Mouse (Mus musculus) layer of hippocampus, postnatal 36 days (tissue): ENCODE data around the gene Acadl. TPM values are rescaled to one million over a fixed set of nuclear protein-coding genes. Genes with fewer than 3 reads are reported as not detected.

Source experiments
- DNase-seq, 2 experiments: peaks; one replicate each; pipeline ENCODE4 v3.0.0; 2022
- total RNA-seq, 2 experiments: library from RNA; stranded (reverse); gene quantifications; 2 replicates each; pipeline ENCODE4 v1.2.3; 2021

The Acadl gene
- total RNA-seq, 2 experiments from 2014 or later: 32.3 to 34.2 TPM

DNA sequence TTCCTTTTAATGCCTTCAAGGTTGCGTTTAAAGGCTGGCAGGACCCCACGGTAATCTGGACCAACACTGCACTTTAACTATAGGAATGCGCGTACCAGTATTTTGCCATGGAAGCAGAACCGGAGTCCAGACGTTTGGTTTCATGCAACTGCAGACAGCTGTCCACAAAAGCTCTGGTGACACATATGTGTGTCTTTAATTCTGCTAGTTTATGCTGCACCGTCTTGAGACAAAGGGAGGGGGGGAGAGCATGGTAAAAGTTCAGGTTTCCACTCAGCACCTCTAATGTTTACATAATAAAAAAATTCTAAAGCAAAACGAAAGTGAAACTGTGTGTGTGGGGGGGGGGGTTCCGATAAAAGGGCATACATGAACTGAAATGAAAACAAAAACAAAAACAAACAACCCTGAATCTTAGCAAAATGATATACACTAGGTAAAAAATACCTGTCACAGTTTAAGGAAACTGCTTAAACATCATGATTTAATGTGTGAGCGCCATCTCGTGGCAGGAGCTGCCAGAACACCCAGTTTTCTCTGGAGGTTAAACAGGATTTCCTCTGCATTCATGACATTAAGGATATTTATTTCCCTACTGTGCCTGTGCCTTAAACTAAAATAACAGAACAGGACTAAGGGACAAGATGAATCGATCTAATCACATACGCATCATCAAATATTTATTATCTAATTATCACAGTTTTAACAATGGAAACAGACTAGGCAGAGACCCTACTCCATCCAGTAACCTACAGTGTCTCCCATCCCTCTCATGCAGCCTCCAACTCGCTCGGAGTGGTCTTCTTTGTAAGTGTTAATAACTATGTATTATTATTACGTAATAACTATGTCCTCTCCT, 24.7 kb downstream of the Acadl start:
- peak; percentile 55 to 56 for DNase-seq

- DNase-seq: no peak
Observed at GRCm38 (mm10) chr1:66837207-66837606, 25.9 kb downstream of the Acadl start.

GRCm38 (mm10) chr1:66832636-66833165, 30.4 kb downstream of the Acadl start:
- no peak for DNase-seq

DNA sequence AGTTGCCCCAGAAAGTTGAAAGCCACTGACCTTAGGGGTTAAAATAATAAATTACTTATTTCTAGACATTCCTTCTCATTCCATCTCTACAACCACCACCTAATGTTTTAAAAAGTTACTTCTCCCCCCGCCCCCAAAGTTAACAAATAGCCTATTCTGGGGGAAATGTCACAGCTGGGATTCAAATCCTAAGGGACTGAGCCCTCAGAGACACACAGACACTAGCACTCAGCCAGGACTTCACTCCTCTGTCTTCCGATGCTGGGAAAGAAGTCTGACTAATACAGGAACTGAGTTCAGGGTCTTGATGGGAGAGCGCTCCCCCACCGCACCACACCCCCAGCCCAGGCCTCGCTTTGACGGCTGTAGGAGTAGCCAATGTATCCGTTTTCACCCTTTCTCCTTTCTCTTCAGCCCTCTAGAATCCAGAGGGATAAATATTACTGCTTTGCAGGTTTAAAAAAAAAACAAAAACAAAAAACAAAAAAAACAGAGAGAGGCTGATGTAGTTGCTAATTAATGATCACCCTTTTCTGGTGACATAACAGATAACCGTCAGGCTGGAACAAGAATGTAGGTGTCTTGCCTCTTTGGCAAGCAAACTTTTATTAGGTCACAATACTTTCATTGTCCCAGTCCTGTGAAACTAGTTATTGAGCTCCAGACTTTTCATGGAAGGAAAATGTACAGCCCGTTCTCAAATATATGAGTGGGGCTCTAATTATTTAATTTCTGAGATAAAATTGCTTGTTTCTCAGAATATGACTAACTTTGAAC, 31.1 kb downstream of the Acadl start:
- no peak for DNase-seq

DNA sequence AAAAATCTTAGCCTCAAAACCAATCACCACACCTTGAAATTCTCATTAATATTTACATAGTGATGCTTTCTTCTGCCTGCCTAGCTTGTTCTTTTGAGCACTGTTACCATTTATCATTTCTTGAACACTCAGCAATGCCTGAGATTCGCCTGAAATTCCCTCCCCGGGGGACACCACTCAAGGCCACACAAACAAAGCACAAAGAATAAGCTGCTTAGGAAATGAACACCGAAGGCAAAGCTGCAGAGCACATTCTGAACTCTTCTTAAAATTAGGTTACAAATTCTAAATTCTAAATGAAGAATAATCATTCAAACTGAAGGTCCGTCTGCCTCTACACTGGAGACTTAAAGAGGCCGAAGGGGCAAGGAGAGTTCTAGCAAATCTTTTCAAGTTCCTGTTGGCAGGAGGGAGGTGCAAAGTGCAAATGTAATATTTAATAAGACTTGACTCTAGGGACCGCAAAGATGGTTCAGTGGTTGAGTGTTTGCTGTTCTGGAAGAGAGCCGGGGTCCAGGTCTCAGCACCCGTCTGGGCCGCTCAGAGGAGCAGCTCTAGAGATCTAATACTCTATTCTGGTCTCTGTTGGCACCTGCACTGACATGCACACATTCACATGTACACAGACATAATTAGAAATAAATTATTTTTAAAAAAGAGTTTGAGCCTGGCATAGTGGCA, 33.5 kb downstream of the Acadl start:
- DNase-seq: no peak

GRCm38 (mm10) chr1:66821966-66822365, 41.1 kb downstream of the Acadl start:
- DNase-seq: no peak

- no peak for DNase-seq
Observed at GRCm38 (mm10) chr1:66820241-66820640, 42.8 kb downstream of the Acadl start.

DNA sequence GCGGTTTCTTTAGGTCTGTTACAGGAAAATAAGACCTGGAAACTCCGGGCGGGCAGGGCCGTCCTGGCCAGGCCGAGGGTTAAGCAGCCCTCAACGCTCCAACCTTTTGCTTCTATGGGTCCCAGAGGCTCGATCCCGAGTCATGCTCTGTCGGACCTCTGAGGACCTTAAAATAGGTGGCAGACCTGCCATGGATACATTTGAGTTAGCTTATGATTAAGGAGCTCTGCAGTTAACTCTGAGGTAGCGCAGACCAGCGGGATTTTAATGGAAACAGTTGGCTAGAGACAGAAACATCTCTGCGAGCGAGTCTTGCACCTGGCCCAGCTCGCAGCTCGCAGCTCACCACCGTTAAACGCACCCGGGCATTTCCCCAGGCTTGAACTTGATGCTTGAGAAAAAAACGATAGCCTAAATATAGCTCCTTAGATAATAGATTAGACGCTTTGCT, 45.2 kb downstream of the Acadl start:
- DNase-seq: no peak

DNA sequence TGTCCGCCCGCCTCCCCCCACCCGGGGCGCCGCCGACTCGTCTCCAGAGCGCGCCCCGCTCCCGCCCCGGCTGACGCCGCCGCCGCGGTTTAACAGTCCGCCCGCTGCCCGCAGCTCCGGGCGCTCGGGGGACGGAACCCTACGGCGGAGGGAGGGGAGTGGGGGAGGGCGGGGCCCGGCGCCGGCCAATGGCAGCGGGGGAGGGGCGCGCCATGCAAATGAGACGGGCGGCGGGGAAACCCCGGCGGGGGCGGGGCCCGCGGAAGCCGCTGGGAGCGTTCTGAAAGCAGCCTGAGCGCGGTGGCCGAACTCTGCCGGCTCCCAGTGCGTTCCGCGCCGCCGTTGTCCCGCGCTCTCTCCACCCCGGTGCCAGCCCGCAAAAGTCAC, 45.6 kb downstream of the Acadl start, which contains the start of gene Kansl1l:
Gene Kansl1l, minus strand, starts transcription at position 110 of the 387 bp plus-strand sequence.
- DNase-seq: peak; percentile 90 to 91

DNA sequence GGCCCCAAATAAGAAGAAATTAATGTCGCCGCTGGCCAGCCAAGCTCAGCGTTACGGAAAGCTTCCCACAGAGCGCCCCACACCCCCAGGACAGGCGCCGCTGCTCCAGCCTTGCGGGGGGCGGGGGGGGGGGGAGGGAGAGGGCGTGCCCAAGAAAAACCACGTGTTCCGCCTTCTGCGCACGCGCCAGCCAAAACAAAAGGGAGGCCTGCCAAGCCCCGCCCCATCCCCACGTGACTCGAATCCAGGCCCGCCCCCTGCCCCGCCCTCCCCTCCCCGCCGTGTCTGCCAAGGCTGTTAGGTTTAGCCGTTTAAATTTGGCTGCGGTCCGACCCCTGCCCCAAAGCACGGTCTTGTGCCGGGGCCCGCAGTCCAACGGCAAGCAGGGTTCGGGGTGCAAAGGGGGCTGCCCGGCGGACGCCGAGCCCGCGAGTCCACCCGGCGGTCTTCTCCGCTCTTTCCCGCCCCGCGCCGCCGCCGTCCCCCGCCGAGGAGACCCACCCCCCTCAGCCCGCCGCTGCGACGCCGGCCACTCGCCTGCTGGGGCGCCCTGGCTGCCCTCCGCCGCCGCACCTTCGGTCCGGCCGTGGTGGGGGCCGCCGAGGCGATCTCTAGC, 46.1 kb downstream of the Acadl start:
- peak; percentile 94 to 95 for DNase-seq

DNA sequence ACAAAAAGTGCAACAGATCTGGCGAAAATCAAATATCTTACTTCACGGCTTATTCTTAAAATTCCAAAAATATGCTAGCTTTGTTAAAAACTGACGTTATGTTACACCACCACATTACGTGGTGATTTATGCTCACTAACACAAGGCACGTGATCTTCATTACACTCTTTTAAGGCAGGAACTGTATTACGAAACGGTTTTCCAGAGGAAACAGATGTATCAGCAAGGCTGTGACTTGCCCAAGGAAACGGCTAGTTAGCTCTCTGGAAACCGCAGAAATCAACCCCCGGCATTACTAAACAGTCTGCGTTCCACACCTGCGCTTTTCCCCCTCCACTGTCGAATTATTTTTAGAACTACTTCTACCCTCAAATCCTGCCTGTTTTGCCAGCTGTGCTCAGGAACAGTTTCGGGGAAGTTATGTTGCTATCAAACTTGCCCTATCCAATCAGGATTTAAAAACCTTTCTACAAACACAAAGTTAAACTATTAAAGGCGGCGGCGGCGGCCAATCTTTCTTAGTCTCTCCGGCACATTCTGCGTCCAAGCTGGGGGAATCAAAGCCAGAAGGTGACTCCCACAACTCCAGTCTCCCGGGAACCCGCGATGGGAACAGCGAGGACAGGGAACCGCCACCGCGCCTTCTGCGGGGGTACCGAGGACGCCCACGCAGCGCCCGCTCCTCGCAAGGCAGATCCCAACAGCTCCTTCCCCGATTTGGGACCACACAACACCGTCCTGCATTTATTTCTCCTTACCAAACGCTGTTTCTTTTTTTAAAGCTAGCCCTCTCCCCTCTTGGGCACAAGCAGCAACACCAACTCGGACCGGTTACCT, 46.9 kb downstream of the Acadl start:
- peak; percentile 80 to 83 for DNase-seq

- no peak for DNase-seq
Observed at GRCm38 (mm10) chr1:66814756-66815155, 48.3 kb downstream of the Acadl start.

DNA sequence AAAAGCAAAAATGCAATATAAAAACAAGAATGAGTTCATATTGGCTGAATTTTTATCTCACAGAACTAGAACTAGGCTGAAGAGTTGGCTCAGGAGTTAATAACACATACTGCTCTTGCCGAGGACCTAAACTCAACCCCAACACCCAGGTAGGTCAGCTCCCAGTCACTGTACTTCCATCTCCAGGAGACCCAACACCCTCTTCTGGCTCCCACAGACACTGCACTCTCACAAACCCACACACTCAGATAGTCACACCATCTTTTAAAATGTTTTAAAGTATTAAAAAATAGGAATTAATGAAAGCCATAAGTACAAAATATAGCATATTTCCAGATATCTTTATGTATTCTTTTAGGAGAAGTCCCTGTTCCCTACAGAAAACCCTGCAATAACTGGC, 49.9 kb downstream of the Acadl start:
- no peak for DNase-seq

- no peak for DNase-seq
Observed at GRCm38 (mm10) chr1:66806821-66807220, 56.3 kb downstream of the Acadl start.

DNA sequence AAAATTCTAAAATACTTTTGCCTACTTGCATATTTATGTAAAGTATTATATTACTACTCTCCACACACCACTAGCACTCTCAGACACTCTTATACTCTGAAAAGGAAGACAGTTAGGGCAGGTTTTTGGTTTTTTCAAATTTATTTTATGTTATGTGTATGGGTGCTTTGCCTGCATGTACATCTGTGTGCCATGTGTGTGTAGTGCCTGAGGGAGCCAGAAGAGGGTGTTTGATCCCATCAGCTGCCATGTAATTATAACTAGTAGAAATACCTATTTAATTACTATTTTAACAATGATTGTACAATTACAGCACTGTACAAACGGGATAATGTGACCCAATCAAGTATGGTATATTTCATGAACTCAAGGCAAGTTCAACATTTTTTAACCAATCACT, 57.7 kb downstream of the Acadl start:
- no peak for DNase-seq

GRCm38 (mm10) chr1:66804710-66805109, 58.4 kb downstream of the Acadl start:
- DNase-seq: no peak

DNA sequence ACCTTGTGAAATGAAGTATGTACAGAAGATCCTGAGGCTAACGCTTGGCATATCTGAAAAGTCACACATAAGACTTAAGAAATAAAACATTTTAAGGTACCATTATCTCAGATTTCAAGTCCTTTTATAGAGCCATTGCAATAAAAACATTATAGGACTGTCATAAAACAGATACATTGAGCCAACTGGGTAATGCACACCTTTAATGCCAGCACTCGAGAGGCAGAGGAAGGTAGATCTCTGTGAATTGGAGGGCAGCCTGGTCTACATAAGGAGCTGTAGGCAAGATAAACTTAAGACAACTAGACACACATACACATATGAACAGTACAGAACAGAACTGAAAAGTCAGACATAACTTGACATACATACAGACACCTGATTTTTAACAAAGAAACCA, 65.1 kb downstream of the Acadl start:
- DNase-seq: no peak

DNA sequence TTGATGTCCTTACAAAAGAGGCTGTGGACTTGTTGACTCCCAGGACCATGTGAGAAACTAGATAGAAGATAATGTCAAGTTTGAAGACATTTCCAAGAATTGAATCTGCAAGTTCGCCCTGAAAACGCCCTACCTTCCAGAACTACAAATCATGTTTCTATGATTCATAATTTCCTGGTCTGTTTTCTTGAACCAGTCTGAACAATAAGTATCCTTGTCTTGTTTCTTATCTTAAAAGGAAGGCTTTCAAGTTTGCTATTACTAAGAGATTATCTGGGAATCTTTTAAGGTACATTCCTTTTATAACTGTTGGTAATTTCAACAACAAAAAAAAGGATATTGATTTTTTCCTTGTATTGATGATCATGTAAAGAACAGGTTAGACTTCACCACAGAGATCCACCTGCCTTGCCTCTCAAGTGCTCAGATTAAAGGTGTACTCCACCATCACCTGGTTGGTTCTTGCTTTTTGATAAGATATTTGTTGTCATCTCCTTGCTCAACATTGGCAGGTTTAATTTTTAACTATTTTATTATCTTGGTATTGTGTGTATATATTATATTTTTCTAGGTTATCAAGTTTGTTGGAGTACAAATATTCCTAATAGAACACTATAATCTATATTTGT, 70.1 kb downstream of the Acadl start:
- no peak for DNase-seq

DNA sequence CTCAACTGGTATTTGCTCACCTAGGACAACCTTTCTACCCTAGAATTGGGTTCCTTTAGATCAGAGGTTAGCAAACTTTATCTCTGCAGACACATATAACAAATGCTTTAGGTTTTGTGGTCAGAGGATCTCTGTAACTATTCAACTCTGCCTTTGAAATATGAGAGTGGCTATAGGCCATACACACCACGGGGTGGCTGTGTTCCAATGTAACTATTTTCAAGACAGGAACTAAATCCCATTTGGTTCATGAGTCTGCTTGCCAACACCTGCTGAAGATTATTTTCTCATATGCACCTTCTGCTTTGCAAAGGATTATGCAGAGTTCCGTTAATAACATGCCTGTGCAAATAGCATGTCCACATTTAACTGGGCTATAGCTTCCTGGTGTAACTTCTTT, 80.8 kb downstream of the Acadl start:
- DNase-seq: no peak

GRCm38 (mm10) chr1:66781027-66781426, 82.0 kb downstream of the Acadl start:
- no peak for DNase-seq
